Mouse (Mus musculus) thymus, adult 2 months (tissue): ENCODE results near the gene Taf1b. TPM values are rescaled to one million over a fixed set of nuclear protein-coding genes. Genes with fewer than 3 reads are reported as not detected.

Experiments
- DNase-seq: peaks from one replicate; pipeline ENCODE4 v3.0.0; 2021
- H3K27ac ChIP-seq: fragments of 200-500 bp; 2 replicates; pipeline ENCODE4 v1.5.1; 2012; ENCODE audit warnings: low read length, control low read depth; ENCODE audit not compliant: control insufficient read depth, insufficient read depth
- H3K27me3 ChIP-seq: fragments of 200-500 bp; 2 replicates; pipeline ENCODE4 v1.6.1; 2012; ENCODE audit warnings: mild to moderate bottlenecking, low read length, moderate library complexity, mixed read lengths; ENCODE audit not compliant: control insufficient read depth, insufficient read depth
- H3K36me3 ChIP-seq: fragments of 200-500 bp; 2 replicates; pipeline ENCODE4 v1.6.1; 2012; ENCODE audit warnings: mild to moderate bottlenecking, low read length, moderate library complexity; ENCODE audit not compliant: control insufficient read depth, insufficient read depth
- H3K4me1 ChIP-seq: fragments of 200-500 bp; replicated peaks from 2 replicates; pipeline ENCODE4 v1.6.1; 2012; ENCODE audit warnings: low read length; ENCODE audit not compliant: control insufficient read depth, insufficient read depth
- H3K4me3 ChIP-seq: fragments of 200-500 bp; 2 replicates; pipeline ENCODE4 v1.5.1; 2012; ENCODE audit warnings: mild to moderate bottlenecking, low read length, control low read depth, moderate library complexity; ENCODE audit not compliant: control insufficient read depth, insufficient read depth
- CTCF ChIP-seq: fragments of 200-500 bp; IDR thresholded peaks from 2 replicates; pipeline ENCODE4 v1.5.1; 2012; ENCODE audit warnings: mild to moderate bottlenecking, control low read depth, low read length, moderate library complexity, borderline replicate concordance; ENCODE audit not compliant: control insufficient read depth, poor library complexity, insufficient read depth; ENCODE audit errors: extremely low read depth
- POLR2A ChIP-seq: fragments of 200-500 bp; IDR thresholded peaks from 2 replicates; pipeline ENCODE4 v1.6.1; 2012; ENCODE audit warnings: mild to moderate bottlenecking, low read length, control low read depth, moderate library complexity; ENCODE audit not compliant: control insufficient read depth, poor library complexity, insufficient read depth; ENCODE audit errors: extremely low read depth
- WGBS: fragments of 180-500 bp; shearing (Covaris S2); methylation state at CpG from one replicate; pipeline ENCODE4 v1.1.7; 2018; 5-methylcytosine and 5-hydroxymethylcytosine counted together
- polyA plus RNA-seq: library from polyadenylated mRNA; depleted of rRNA; stranded (reverse); fragments of >200 nt; gene quantifications from 2 replicates; pipeline ENCODE4 v1.2.3, GENCODE M21; 2012

The Taf1b gene
- polyA plus RNA-seq, 1 experiment = 13.2 TPM

- TF ChIP-seq CTCF = no peak
- no peak for TF ChIP-seq POLR2A
- no peak for DNase-seq
- no peak overlapping the region for H3K27ac ChIP-seq
- 7% methylated on average over 48 of the region's 48 CpGs for WGBS
- peak overlapping the region; percentile 62 for H3K4me3 ChIP-seq
- no peaks in the 10 kb centered on the region; the same call in 1 of the 2 replicates for H3K4me1 ChIP-seq
- no peaks in the 10 kb centered on the region for H3K27me3 ChIP-seq
- no peaks in the 10 kb centered on the region for H3K36me3 ChIP-seq
These were observed 74.5 kb downstream of the Taf1b start for GRCm38 (mm10) chr12:24572421-24573274.

- no peak for DNase-seq
- H3K36me3 ChIP-seq = no peaks in the 10 kb centered on the region
- TF ChIP-seq CTCF = no peak
- TF ChIP-seq POLR2A = no peak
- H3K27ac ChIP-seq = no peak overlapping the region
- H3K27me3 ChIP-seq = no peaks in the 10 kb centered on the region
- 83% methylated on average over 3 of the region's 3 CpGs for WGBS
- H3K4me3 ChIP-seq = no peak overlapping the region
- H3K4me1 ChIP-seq = no peaks in the 10 kb centered on the region; the same call in 1 of the 2 replicates
These were observed 75.1 kb downstream of the Taf1b start for GRCm38 (mm10) chr12:24573275-24573580.

GRCm38 (mm10) chr12:24574870-24575269 lies 76.7 kb downstream of the Taf1b start:
- TF ChIP-seq POLR2A (no peak), CTCF (no peak)
- no peak overlapping the region for H3K4me3 ChIP-seq
- 72% methylated on average over 7 of the region's 7 CpGs for WGBS
- no peaks in the 10 kb centered on the region for H3K27me3 ChIP-seq
- DNase-seq = no peak
- H3K36me3 ChIP-seq = no peaks in the 10 kb centered on the region
- no peaks in the 10 kb centered on the region; the same call in 1 of the 2 replicates for H3K4me1 ChIP-seq
- H3K27ac ChIP-seq = no peak overlapping the region

DNA sequence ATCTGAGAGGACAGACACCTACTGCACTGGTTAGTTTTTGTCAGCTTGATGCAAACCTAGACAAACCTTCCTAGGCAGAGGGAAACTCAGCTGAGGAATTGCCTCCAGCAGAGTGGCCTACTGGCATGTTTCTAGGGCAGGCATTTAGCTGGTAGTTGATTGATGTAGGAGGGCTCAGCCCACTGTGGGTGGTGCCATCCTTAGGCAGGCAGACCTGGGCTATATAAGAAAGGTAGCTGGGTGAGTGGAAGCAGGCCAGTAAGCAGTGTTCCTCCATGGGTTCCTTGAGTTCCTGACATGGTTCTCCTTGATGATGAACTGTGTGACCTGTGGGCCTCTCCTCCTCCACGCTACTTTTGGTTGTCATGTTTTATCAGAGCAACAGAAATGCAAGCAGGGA lies 82.3 kb downstream of the Taf1b start:
- Histone ChIP-seq H3K27me3 (no peaks in the 10 kb centered on the region), H3K27ac (no peak overlapping the region), H3K4me3 (no peak overlapping the region), H3K36me3 (no peaks in the 10 kb centered on the region), H3K4me1 (no peaks in the 10 kb centered on the region)
- TF ChIP-seq CTCF (no peak), POLR2A (no peak)
- DNase-seq = no peak
- WGBS = 97% methylated on average over 1 of the region's 1 CpGs

DNA sequence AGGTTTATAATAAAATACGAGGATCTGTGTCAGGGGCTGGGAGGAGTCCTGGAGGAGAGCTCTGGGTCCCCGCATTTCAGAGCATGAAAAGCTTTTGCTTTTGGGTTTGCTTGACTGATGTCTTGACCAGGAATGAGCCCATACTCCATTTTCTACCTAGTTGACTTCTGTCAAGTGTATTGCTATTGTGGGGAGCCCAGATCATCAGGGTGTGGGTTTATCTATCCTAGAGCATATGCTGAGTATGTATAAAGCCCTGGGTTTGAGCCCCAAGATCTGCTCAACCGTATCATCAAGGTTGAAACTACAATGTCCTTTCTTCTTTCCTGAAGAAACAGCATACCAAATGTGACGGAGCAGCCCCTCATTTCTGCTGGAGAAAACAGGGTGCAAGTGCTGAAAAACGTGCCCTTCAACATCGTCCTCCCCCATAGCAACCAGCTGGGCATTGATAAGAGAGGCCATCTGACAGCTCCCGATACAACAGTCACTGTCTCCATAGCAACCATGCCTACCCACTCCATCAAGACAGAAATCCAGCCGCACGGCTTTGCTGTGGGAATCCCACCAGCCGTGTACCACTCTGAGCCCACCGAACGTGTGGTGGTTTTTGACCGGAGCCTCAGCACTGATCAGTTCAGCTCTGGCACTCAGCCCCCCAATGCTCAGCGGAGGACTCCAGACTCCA lies 83.0 kb downstream of the Taf1b start:
- H3K36me3 ChIP-seq = no peaks in the 10 kb centered on the region
- no peak for DNase-seq
- no peaks in the 10 kb centered on the region for H3K27me3 ChIP-seq
- TF ChIP-seq CTCF (no peak), POLR2A (no peak)
- no peak overlapping the region for H3K27ac ChIP-seq
- no peaks in the 10 kb centered on the region for H3K4me1 ChIP-seq
- 93% methylated on average over 14 of the region's 14 CpGs for WGBS
- no peak overlapping the region for H3K4me3 ChIP-seq

- H3K27ac ChIP-seq = no peak overlapping the region
- WGBS = 95% methylated on average over 3 of the region's 3 CpGs
- H3K36me3 ChIP-seq = no peaks in the 10 kb centered on the region
- DNase-seq = no peak
- H3K4me1 ChIP-seq = no peaks in the 10 kb centered on the region
- H3K27me3 ChIP-seq = no peaks in the 10 kb centered on the region
- no peak overlapping the region for H3K4me3 ChIP-seq
- TF ChIP-seq CTCF = no peak
- no peak for TF ChIP-seq POLR2A
These were observed 85.5 kb downstream of the Taf1b start for GRCm38 (mm10) chr12:24583653-24584052.
